Mouse (Mus musculus) CH12.LX (cell line): ENCODE results near the gene Cyp2d10. TPM values are rescaled to one million over a fixed set of nuclear protein-coding genes. Genes with fewer than 3 reads are reported as not detected.
"Not testable (repeated sequence)": the region's sequence is repeated elsewhere in the genome, so short reads cannot be mapped to it uniquely, and the experiment has no call there.

Source experiments
- DNase-seq: peaks from one replicate; pipeline ENCODE4 v3.0.0-alpha.2; 2013; ENCODE audit errors: extremely low read depth
- H3K27ac ChIP-seq: 2 replicates; pipeline ENCODE4 v1.5.1; 2012; ENCODE audit warnings: low read depth, mild to moderate bottlenecking, control low read depth, moderate library complexity; ENCODE audit not compliant: insufficient read depth
- H3K27me3 ChIP-seq: replicated peaks from 2 replicates; pipeline ENCODE3; 2012; ENCODE audit warnings: inconsistent platforms
- H3K36me3 ChIP-seq, 2 experiments: replicated peaks in 1 of 2; 2 replicates each; pipeline versions ENCODE3 to v1.6.1; 2012; ENCODE audit warnings: inconsistent platforms in 1 of 2, low read length in 1 of 2, mild to moderate bottlenecking in 1 of 2, mixed read lengths in 1 of 2, moderate library complexity in 1 of 2; ENCODE audit not compliant: control insufficient read depth in 1 of 2, insufficient read depth in 1 of 2
- H3K4me1 ChIP-seq, 2 experiments: 2 replicates each; pipeline ENCODE4 v1.6.1; 2012; ENCODE audit warnings: inconsistent platforms in 1 of 2, moderate library complexity in 1 of 2; ENCODE audit not compliant: insufficient read depth in 2 of 2, control insufficient read depth in 1 of 2
- H3K4me2 ChIP-seq: 2 replicates; pipeline ENCODE4 v1.6.1; 2012; ENCODE audit warnings: low read depth, mild to moderate bottlenecking, control low read depth; ENCODE audit not compliant: poor library complexity, insufficient read depth, severe bottlenecking
- H3K4me3 ChIP-seq, 3 experiments: fragments of 150-350 bp in 1 of 3; sonication (generic) in 1 of 3; replicated peaks in 1 of 3; 2 replicates each; pipeline versions ENCODE3 to v1.5.1; 2011 to 2012; ENCODE audit warnings: low read depth in 2 of 3, low read length in 2 of 3, mild to moderate bottlenecking in 2 of 3, moderate library complexity in 2 of 3, control low read depth in 1 of 3, improper control_type of control experiment in 1 of 3, inconsistent platforms in 1 of 3, mixed read lengths in 1 of 3; ENCODE audit not compliant: poor library complexity in 1 of 3
- H3K79me2 ChIP-seq: replicated peaks from 2 replicates; pipeline ENCODE4 v1.6.1; 2012; ENCODE audit warnings: mild to moderate bottlenecking, moderate library complexity; ENCODE audit not compliant: control insufficient read depth, poor library complexity, insufficient read depth, severe bottlenecking; ENCODE audit errors: extremely low read depth
- H3K9ac ChIP-seq: 2 replicates; pipeline ENCODE4 v1.6.1; 2012; ENCODE audit warnings: low read depth, mild to moderate bottlenecking, control low read depth, moderate library complexity; ENCODE audit not compliant: insufficient read depth
- H3K9me3 ChIP-seq: replicated peaks from 2 replicates; pipeline ENCODE3; 2012; ENCODE audit warnings: low read length, inconsistent platforms, mixed read lengths
- CHD1 ChIP-seq: IDR thresholded peaks from 2 replicates; pipeline ENCODE4 v1.6.1; 2012; ENCODE audit warnings: low read depth, low read length, improper control_type of control experiment, inconsistent platforms
- EP300 ChIP-seq: IDR thresholded peaks from 2 replicates; pipeline ENCODE4 v1.6.1; 2011; ENCODE audit warnings: low read length, improper control_type of control experiment
- HCFC1 ChIP-seq: IDR thresholded peaks from 2 replicates; pipeline ENCODE4 v1.6.1; 2012; ENCODE audit warnings: low read depth, mild to moderate bottlenecking, inconsistent platforms, low read length, improper control_type of control experiment
- JUN ChIP-seq: IDR thresholded peaks from 2 replicates; pipeline ENCODE4 v1.6.1; 2011; ENCODE audit warnings: low read depth, mild to moderate bottlenecking, low read length, improper control_type of control experiment, moderate library complexity; ENCODE audit not compliant: insufficient read depth
- JUND ChIP-seq: conservative IDR thresholded peaks from 2 replicates; pipeline ENCODE4 v1.6.1; 2011; ENCODE audit warnings: low read depth, low read length, improper control_type of control experiment
- MAFK ChIP-seq: IDR thresholded peaks from 2 replicates; pipeline ENCODE4 v1.6.1; 2011; ENCODE audit warnings: low read length, improper control_type of control experiment; ENCODE audit not compliant: insufficient replicate concordance
- MAZ ChIP-seq: IDR thresholded peaks from 2 replicates; pipeline ENCODE4 v1.6.1; 2012; ENCODE audit warnings: low read depth, mild to moderate bottlenecking, inconsistent platforms, low read length, improper control_type of control experiment, moderate library complexity
- MXI1 ChIP-seq: IDR thresholded peaks from 2 replicates; pipeline ENCODE4 v1.6.1; 2011; ENCODE audit warnings: mild to moderate bottlenecking, low read depth, low read length, improper control_type of control experiment
- NRF1 ChIP-seq: IDR thresholded peaks from 2 replicates; pipeline ENCODE4 v1.6.1; 2014; ENCODE audit warnings: low read depth, mild to moderate bottlenecking, inconsistent platforms, low read length, improper control_type of control experiment, moderate library complexity
- RAD21 ChIP-seq: IDR thresholded peaks from 2 replicates; pipeline ENCODE4 v1.6.1; 2011; ENCODE audit warnings: low read depth, mild to moderate bottlenecking, low read length, improper control_type of control experiment, moderate library complexity
- SIN3A ChIP-seq: IDR thresholded peaks from 2 replicates; pipeline ENCODE4 v1.6.1; 2012; ENCODE audit warnings: low read length, improper control_type of control experiment, inconsistent platforms
- SMC3 ChIP-seq: IDR thresholded peaks from 2 replicates; pipeline ENCODE4 v1.6.1; 2011; ENCODE audit warnings: low read depth, low read length, improper control_type of control experiment
- UBTF ChIP-seq: IDR thresholded peaks from 2 replicates; pipeline ENCODE4 v1.6.1; 2012; ENCODE audit warnings: low read depth, mild to moderate bottlenecking, inconsistent platforms, low read length, improper control_type of control experiment, moderate library complexity
- USF1 ChIP-seq: IDR thresholded peaks from 2 replicates; pipeline ENCODE4 v1.6.1; 2014; ENCODE audit warnings: low read depth, mild to moderate bottlenecking, inconsistent platforms, low read length, improper control_type of control experiment
- USF2 ChIP-seq: conservative IDR thresholded peaks from 2 replicates; pipeline ENCODE4 v1.6.1; 2011; ENCODE audit warnings: low read depth, low read length, improper control_type of control experiment
- ZKSCAN1 ChIP-seq: IDR thresholded peaks from 2 replicates; pipeline ENCODE4 v1.6.1; 2012; ENCODE audit warnings: low read depth, inconsistent platforms, low read length, improper control_type of control experiment, borderline replicate concordance
- ZMIZ1 ChIP-seq: IDR thresholded peaks from 2 replicates; pipeline ENCODE4 v1.6.1; 2012; ENCODE audit warnings: low read depth, mild to moderate bottlenecking, inconsistent platforms, low read length, improper control_type of control experiment
- ZNF384 ChIP-seq: IDR thresholded peaks from 2 replicates; pipeline ENCODE4 v1.6.1; 2012; ENCODE audit warnings: low read depth, low read length, improper control_type of control experiment, inconsistent platforms
- dilution Hi-C: fragments of 300-500 bp; cut with MboI; formaldehyde crosslinking; loops from 2 replicates; pipeline ENCODE4 v1.14.3; 2020; ENCODE audit warnings: low sequenced_read_pairs; ENCODE audit not compliant: extremely low pct_unique_long_range_greater_than_20kb, extremely low pct_ligation_motif_present
- in situ Hi-C: fragments of 300-500 bp; cut with MboI; formaldehyde crosslinking; loops from 3 replicates; pipeline ENCODE4 v1.14.3; 2019; ENCODE audit warnings: low sequenced_read_pairs, low pct_ligation_motif_present, low pct_unique_long_range_greater_than_20kb, mixed read lengths
- polyA plus RNA-seq: library from polyadenylated mRNA; unstranded; fragments of >175 nt; gene quantifications from 2 replicates; pipeline ENCODE4 v1.2.1, GENCODE M21; 2012; ENCODE audit warnings: low read depth; ENCODE audit not compliant: insufficient read length
- total RNA-seq, 2 experiments: library from RNA; depleted of rRNA; stranded (reverse); fragments of 300-350 nt in 1 of 2; fragments of >200 nt in 1 of 2; gene quantifications; 2 replicates each; pipeline ENCODE4 v1.2.3; 2012 to 2014

The Cyp2d10 gene
- total and polyA plus RNA-seq, 3 experiments, result not detected

GRCm38 (mm10) chr15:82389916-82390315 lies 17.1 kb downstream of the Cyp2d10 start:
- H3K27me3 ChIP-seq, result peaks cover 46% of the 10 kb centered on the region
- dilution Hi-C loops, result not testable (repeated sequence)

GRCm38 (mm10) chr15:82385729-82386128 lies 21.3 kb downstream of the Cyp2d10 start:
- peaks cover 2 to 3% of the 10 kb centered on the region in 2 experiments for H3K4me1 ChIP-seq
- TF ChIP-seq MAFK (no peak), RAD21 (no peak), ZMIZ1 (no peak), MAZ (no peak), CHD1 (no peak), ZKSCAN1 (no peak), EP300 (no peak), UBTF (no peak), SMC3 (no peak), SIN3A (no peak), JUND (no peak)
- H3K36me3 ChIP-seq, result no peaks in the 10 kb centered on the region
- in situ Hi-C loops (no loop called here), dilution Hi-C loops (no loop called here)
- no peak overlapping the region for H3K4me2 ChIP-seq
- H3K79me2 ChIP-seq, result no peaks in the 10 kb centered on the region
- H3K9me3 ChIP-seq, result no peaks in the 10 kb centered on the region
- no peak for DNase-seq
- H3K4me3 ChIP-seq, result no peak overlapping the region
- peaks cover 72% of the 10 kb centered on the region for H3K27me3 ChIP-seq
- no peak overlapping the region for H3K9ac ChIP-seq
- no peak overlapping the region for H3K27ac ChIP-seq

More at GRCm38 (mm10) chr15:82389916-82390315, 17.1 kb downstream of the Cyp2d10 start:
- H3K27ac ChIP-seq, H3K9ac ChIP-seq, DNase-seq, H3K4me3 ChIP-seq, H3K4me1 ChIP-seq, H3K4me2 ChIP-seq, H3K9me3 ChIP-seq, H3K36me3 ChIP-seq, in situ Hi-C loops, H3K79me2 ChIP-seq: not testable (repeated sequence)

GRCm38 (mm10) chr15:82382441-82382840 lies 24.6 kb downstream of the Cyp2d10 start:
- Histone ChIP-seq H3K9me3 (no peaks in the 10 kb centered on the region), H3K9ac (no peak overlapping the region), H3K27me3 (peaks cover 84% of the 10 kb centered on the region), H3K4me1 (peaks cover 6 to 13% of the 10 kb centered on the region in 2 experiments), H3K4me3 (no peak overlapping the region), H3K4me2 (no peak overlapping the region), H3K36me3 (no peaks in the 10 kb centered on the region), H3K79me2 (no peaks in the 10 kb centered on the region), H3K27ac (no peak overlapping the region)
- TF ChIP-seq EP300, result no peak
- TF ChIP-seq MAZ, result no peak
- no peak for TF ChIP-seq RAD21
- TF ChIP-seq NRF1, result no peak
- no peak for TF ChIP-seq USF2
- TF ChIP-seq ZMIZ1, result no peak
- TF ChIP-seq UBTF, result no peak
- TF ChIP-seq USF1, result no peak
- TF ChIP-seq ZNF384, result no peak
- no peak for TF ChIP-seq HCFC1
- TF ChIP-seq MXI1, result no peak
- no peak for TF ChIP-seq JUN
- in situ Hi-C loops, result no loop called here
- DNase-seq, result no peak
- dilution Hi-C loops, result no loop called here
